Mouse (Mus musculus) cerebellum, adult 9-10 months (tissue): Measurements from ENCODE around the gene Elmod2.
"Not testable (repeated sequence)": the region's sequence is repeated elsewhere in the genome, so short reads cannot be mapped to it uniquely, and the experiment has no call there.

Experiments
- DNase-seq: peaks from one replicate; pipeline ENCODE4 v3.0.0; 2022

Gene Elmod2

GRCm38 (mm10) chr8:83331899-83332697, at the start of gene Elmod2:
TSS of gene Elmod2 (minus strand) at chr8:83332486.
- peak; percentile 95 for DNase-seq

DNA sequence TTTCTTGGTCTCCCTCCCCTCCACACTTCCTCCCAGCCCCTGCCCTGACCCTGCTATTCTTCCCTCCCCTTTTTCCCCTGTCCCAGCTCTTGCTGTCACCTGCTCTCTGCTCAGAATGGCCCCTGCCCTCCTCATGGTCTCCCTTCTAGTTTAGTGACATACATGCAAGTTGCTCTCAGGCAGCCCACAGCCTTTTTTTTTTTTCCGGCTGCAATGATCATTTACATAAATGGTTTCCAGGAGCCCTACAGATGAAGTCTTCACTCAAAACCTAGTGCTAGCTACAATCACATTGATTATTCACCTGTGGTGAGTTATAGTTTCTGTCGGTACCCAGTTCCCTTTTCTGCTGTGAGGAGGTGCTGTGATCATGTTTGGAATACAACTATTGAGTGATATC, 48.7 kb upstream of the Elmod2 start:
- no peak for DNase-seq

DNA sequence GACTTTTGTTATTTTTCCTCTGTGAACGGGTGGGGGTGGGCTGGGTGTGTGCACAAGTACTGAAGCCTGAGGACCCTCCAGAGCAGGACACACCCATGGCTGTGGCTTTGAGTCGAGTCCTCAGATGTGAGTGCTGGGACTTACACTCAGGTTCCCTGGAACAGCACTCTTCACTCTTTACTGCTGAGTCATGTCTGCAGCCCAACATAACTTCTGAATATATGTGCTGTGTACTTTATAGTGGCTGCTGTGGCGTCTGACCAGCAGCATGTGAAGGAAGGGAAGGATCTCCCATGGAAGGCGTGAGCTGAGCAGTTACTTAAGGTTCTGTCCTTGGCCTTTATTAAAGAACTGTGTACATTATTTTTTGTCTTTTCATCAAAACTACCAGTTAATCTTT, 47.9 kb upstream of the Elmod2 start:
- DNase-seq = no peak

- DNase-seq = no peak
Observed at GRCm38 (mm10) chr8:83377231-83377630, 44.9 kb upstream of the Elmod2 start.

DNA sequence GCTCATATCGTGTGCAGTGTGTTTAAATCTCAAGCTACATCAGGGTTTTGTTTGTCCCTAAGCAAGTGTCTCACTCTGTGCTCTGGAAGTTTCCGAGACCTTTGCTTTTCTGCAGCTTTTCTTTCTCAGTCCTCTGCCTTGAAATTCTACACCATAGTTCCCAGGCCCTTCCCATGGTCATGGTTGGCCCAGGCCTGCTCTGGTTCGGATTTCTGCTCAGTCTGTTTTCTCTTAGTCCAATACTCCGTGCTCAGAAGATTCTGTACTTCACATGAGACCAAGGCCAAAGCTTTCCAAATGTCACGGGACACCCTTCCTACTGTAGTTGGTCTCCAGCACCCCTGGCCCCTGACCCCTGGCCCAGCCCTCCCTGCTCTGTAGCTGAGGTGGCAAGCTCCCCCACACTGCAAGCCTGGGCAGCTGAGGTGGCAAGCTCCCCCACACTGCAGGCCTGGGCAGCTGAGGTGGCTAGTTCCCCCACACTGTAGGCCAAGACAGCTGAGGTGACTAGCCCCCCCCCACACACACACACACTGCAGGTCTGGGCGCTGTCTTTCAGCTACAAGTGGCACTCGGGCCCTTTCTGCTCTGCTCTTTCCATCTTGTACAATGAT, 31.0 kb upstream of the Elmod2 start:
- DNase-seq = no peak

DNA sequence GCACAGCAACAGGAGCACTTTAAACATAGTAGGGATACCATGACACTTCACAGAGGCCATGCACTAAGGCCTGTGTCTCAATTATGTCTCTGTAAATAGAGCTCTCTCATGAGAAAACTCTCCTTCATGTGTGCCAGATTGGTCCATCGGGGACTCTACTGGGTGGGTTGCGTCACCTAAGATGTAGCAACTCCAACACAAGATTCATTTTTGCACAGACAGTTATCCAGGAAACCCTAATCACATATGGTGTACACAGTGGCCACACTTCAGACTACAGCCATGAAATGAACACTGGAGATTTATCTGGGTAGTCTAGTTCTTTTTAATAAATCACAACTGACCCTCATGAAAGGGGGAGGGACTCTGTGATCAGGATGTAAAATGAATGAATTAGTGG, 19.0 kb upstream of the Elmod2 start:
- DNase-seq = no peak

DNA sequence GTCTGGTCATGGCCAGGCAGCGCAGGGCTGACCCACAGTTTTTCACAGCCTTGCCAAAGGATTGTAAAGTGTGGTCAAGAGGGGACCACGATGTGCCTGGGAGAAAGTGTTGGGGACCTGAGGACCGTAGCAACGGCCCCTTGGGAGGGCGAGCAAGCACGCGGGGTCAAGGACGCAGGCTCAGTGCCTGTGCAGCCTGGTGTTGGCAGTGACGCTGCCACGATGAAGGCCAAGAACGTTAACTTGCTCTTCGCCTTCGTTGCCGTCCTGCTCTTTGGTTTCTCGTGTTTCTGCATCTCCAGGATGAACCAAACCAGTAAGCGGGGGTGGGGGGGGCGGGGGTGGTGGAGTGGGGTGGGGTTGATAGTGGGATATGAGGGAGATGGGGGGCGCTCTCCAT, 16.0 kb upstream of the Elmod2 start, which contains the start of gene Mgat4d:
Gene Mgat4d (plus strand): TSS at position 209 of the 400 bp plus-strand sequence.
- no peak for DNase-seq

DNA sequence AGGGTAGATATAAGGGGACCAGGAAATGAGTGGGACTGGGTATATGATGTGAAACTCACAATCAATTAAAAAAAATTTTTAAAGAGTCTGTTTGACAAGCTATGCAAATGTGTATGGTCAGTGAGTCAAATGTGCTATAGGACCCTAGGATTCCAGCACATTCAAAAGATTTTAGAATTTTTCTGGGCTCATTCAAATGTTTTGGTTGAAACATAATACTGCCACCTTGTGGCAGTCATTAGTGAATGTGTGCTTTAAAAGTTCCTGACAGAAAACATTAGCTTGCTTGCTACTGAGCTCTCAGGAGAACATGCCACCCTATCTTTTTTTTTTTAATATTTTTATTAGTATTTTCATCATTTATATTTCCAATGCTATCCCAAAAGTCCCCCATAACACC, 10.4 kb upstream of the Elmod2 start:
- DNase-seq = peak; percentile 36

- no peak for DNase-seq
Observed at GRCm38 (mm10) chr8:83342076-83342475, 9.8 kb upstream of the Elmod2 start.

DNA sequence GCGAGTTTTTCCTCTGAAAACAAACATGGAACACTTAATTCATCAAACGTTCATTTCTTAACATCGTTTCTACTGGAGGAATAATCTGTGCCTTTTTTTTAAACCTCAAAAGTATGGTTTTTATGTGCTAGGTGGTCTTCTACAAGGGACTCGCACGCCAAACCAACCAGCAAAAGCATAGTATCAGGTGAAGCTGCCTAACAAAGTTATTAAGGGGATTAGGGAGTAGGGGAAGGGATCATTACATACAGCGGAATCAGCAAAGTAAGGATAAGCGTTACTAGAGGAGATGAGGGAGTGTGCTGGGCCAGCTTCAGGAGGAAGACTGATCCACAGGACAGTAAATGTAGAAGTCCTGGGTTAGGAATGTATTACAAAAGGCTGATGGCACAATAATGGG, 578 bp upstream of the Elmod2 start:
- DNase-seq = peak; percentile 14

DNA sequence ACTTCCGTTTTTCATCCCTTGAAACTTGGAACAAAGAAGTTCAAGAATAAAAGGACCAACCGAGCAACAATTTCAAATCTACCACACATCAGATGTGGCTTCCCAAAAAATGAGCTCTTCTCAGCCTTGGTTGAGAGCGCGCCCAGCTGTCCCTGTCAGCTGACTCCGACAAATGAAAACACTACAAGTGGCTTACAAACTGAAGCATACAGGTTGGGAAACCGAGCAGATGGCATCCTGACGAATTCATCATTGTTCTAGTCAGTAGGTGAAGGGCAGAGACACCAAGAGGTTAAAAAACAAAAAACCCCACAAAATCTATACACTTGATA, 753 bp downstream of the Elmod2 start:
- DNase-seq = peak; percentile 52

- no peak for DNase-seq
Observed at GRCm38 (mm10) chr8:83327889-83328288, 4.4 kb downstream of the Elmod2 start.

DNA sequence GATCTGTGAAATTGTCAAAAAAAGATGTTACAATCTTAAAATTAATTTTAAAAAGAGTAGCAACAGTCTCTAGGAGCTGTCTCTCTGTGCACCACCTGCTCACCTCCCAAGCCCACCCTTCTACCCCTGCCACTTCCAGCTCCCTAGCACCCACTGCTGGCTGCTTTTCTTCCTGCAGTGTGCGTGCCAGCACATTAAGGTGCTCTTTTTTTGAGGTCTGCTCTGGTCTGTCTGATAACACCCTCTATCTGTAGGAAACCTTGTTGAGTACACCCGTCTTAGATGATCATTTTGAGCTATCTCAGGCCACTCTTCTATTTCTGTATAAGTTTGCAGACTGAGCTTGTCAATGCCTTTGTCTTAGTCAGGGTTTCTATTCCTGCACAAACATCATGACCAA, 9.2 kb downstream of the Elmod2 start:
- DNase-seq = no peak

- DNase-seq = no peak
Observed at GRCm38 (mm10) chr8:83322374-83322773, 9.9 kb downstream of the Elmod2 start.

- no peak for DNase-seq
Observed at GRCm38 (mm10) chr8:83320543-83320942, 11.7 kb downstream of the Elmod2 start.

DNA sequence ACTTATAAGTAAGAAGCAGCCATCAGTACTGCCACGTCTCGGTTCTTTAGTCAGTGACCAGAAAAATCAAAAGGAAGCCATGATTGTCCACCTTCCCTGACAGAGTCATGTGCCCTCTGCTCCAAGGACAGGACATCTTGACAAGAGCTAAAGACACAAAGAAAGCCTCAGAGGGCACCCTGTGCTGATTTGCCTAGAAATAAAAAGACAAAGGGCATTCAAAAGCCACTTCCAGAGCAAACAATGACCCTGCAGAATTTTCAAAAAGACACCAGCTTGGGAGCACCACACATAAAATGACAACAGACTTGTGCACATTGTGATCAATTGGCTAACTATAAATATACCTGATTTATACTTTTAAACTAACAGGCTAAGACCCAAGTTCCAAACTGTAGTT, 16.6 kb downstream of the Elmod2 start:
- no peak for DNase-seq

DNA sequence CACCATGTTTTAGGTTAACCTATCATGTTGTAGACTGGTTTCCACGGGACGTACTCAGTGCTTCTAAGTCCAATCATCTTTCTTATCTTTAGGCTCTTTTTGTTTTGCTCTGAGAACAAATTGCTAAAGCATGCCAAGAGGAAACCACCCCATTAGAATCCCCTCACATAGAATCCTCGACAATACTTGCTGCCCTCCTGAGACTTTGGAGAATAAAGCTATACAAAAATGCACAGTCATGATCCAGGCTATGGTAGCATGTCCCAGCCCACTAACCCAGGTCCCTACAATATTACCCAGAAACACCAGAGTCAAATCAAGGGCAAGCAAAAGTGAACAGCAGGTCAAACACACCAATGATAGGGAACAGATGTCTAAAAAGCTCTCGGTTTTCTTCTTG, 17.2 kb downstream of the Elmod2 start:
- DNase-seq = not testable (repeated sequence)

GRCm38 (mm10) chr8:83309836-83310235, 22.4 kb downstream of the Elmod2 start:
- DNase-seq = no peak

- DNase-seq = no peak
Observed at GRCm38 (mm10) chr8:83304946-83305345, 27.3 kb downstream of the Elmod2 start.

DNA sequence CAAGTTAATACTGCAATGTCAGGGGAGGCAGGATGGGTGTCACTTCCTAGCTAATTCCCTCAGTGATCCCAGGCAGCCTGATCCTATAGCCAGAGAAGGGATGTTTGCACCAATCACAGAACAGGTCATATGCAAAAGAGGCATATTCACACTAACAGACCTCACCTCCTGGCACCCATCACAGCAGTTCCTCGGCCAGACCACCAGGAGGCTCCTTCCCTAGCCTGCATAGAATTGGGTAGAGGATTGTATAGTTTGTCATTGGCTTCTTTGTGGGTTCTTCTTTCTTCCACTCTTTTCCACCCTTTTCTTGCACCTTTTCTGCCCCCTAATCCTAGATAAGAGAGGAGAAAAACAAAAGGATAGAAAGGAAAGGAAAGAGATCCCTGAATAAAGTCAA, 32.2 kb downstream of the Elmod2 start:
- no peak for DNase-seq

- no peak for DNase-seq
Observed at GRCm38 (mm10) chr8:83297375-83297774, 34.9 kb downstream of the Elmod2 start.

DNA sequence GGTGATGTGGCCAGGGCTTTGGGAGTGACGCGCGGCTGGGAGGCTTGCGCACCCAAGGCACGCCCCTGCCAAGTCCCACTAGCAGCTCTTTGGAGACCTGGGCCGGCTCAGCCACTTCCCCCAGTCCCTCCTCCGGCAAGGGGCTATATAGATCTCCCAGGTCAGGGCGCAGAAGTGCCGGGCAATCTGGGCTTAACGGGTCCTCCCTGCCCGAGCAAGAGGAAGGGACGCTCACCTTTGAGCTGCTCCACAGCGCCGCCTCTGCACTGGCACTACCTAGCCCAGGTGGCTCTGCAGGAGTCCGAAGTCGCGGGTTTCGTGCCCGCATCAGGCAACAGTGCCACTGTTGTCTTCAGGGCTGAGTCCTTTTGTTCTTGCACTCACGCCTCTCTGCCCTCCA, 42.1 kb downstream of the Elmod2 start, which contains the start of gene Ucp1:
Gene Ucp1 (plus strand): TSS at position 177 of the 400 bp plus-strand sequence.
- no peak for DNase-seq

- DNase-seq = no peak
Observed at GRCm38 (mm10) chr8:83285391-83285790, 46.9 kb downstream of the Elmod2 start.

GRCm38 (mm10) chr8:83278431-83278830, 53.9 kb downstream of the Elmod2 start:
- DNase-seq = no peak

- no peak for DNase-seq
Observed at GRCm38 (mm10) chr8:83274470-83274869, 57.8 kb downstream of the Elmod2 start.
